Mouse (Mus musculus) MEL (cell line): Measurements from ENCODE around the gene Clec4a4. TPM values are rescaled to one million over a fixed set of nuclear protein-coding genes. Genes with fewer than 3 reads are reported as not detected.

ENCODE experiments used
- DNase-seq: peaks from one replicate; pipeline ENCODE4 v3.0.0; 2011; ENCODE audit warnings: low read depth, low spot score
- H3K27ac ChIP-seq: 2 replicates; pipeline ENCODE4 v1.5.1; 2012; ENCODE audit warnings: low read depth, mild to moderate bottlenecking, control low read depth, low read length, moderate library complexity; ENCODE audit not compliant: control insufficient read depth
- H3K27me3 ChIP-seq, 2 experiments: fragments of 150-350 bp in 1 of 2; sonication (generic) in 1 of 2; 2 replicates each; pipeline ENCODE4 v1.6.1; 2012; ENCODE audit warnings: low read length in 2 of 2, mild to moderate bottlenecking in 2 of 2, improper control_type of control experiment in 1 of 2, moderate library complexity in 1 of 2; ENCODE audit not compliant: insufficient read depth in 2 of 2, control insufficient read depth in 1 of 2
- H3K36me3 ChIP-seq, 2 experiments: 2 replicates each; pipeline ENCODE4 v1.6.1; 2012 to 2014; ENCODE audit warnings: low read length in 2 of 2, improper control_type of control experiment in 1 of 2, inconsistent platforms in 1 of 2, mild to moderate bottlenecking in 1 of 2; ENCODE audit not compliant: insufficient read depth in 2 of 2, control insufficient read depth in 1 of 2
- H3K4me1 ChIP-seq, 2 experiments: fragments of 150-350 bp in 1 of 2; sonication (generic) in 1 of 2; 2 replicates each; pipeline ENCODE4 v1.6.1; 2012; ENCODE audit warnings: low read length in 2 of 2, improper control_type of control experiment in 1 of 2, mild to moderate bottlenecking in 1 of 2; ENCODE audit not compliant: insufficient read depth in 2 of 2, control insufficient read depth in 1 of 2
- H3K4me3 ChIP-seq, 2 experiments: fragments of 150-350 bp in 1 of 2; sonication (generic) in 1 of 2; 2 replicates each; pipeline ENCODE4 v1.5.1; 2012; ENCODE audit warnings: low read depth in 2 of 2, low read length in 2 of 2, mild to moderate bottlenecking in 2 of 2, moderate library complexity in 2 of 2, control low read depth in 1 of 2, improper control_type of control experiment in 1 of 2; ENCODE audit not compliant: control insufficient read depth in 1 of 2, insufficient read depth in 1 of 2
- H3K79me2 ChIP-seq: 2 replicates; pipeline ENCODE4 v1.6.1; 2012; ENCODE audit warnings: mild to moderate bottlenecking, low read length, moderate library complexity; ENCODE audit not compliant: control insufficient read depth, poor library complexity, insufficient read depth
- H3K9ac ChIP-seq: 2 replicates; pipeline ENCODE4 v1.6.1; 2012; ENCODE audit warnings: low read depth, mild to moderate bottlenecking, control low read depth, low read length, moderate library complexity; ENCODE audit not compliant: control insufficient read depth, poor library complexity, severe bottlenecking
- H3K9me3 ChIP-seq: fragments of 150-350 bp; sonication (generic); replicated peaks from 2 replicates; pipeline ENCODE4 v1.6.1; 2012; ENCODE audit warnings: mild to moderate bottlenecking, low read length, improper control_type of control experiment, moderate library complexity; ENCODE audit not compliant: insufficient read depth
- BHLHE40 ChIP-seq: IDR thresholded peaks from 2 replicates; pipeline ENCODE4 v1.6.1; 2012; ENCODE audit warnings: low read depth, mild to moderate bottlenecking, inconsistent platforms, low read length, improper control_type of control experiment, borderline replicate concordance
- CHD2 ChIP-seq: IDR thresholded peaks from 2 replicates; pipeline ENCODE4 v1.6.1; 2011; ENCODE audit warnings: low read length, improper control_type of control experiment
- CTCF ChIP-seq, 3 experiments: IDR thresholded peaks in 2 of 3; conservative IDR thresholded peaks in 1 of 3; 2 replicates each; pipeline ENCODE4 v1.5.1; 2011 to 2012; ENCODE audit warnings: low read length in 3 of 3, low read depth in 2 of 3, mild to moderate bottlenecking in 2 of 3, improper control_type of control experiment in 1 of 3, inconsistent platforms in 1 of 3, mixed read lengths in 1 of 3, moderate library complexity in 1 of 3; ENCODE audit not compliant: control insufficient read depth in 1 of 3, insufficient read depth in 1 of 3, poor library complexity in 1 of 3, severe bottlenecking in 1 of 3
- E2F4 ChIP-seq: IDR thresholded peaks from 2 replicates; pipeline ENCODE4 v1.6.1; 2011; ENCODE audit warnings: low read depth, low read length, improper control_type of control experiment, borderline replicate concordance
- EP300 ChIP-seq, 2 experiments: IDR thresholded peaks; 2 replicates each; pipeline ENCODE4 v1.6.1; 2011; ENCODE audit warnings: improper control_type of control experiment in 2 of 2, low read length in 2 of 2, low read depth in 1 of 2, mild to moderate bottlenecking in 1 of 2
- ETS1 ChIP-seq: IDR thresholded peaks from 2 replicates; pipeline ENCODE4 v1.6.1; 2012; ENCODE audit warnings: low read depth, mild to moderate bottlenecking, inconsistent platforms, low read length, improper control_type of control experiment, moderate library complexity
- HCFC1 ChIP-seq: IDR thresholded peaks from 2 replicates; pipeline ENCODE4 v1.6.1; 2012; ENCODE audit warnings: low read depth, mild to moderate bottlenecking, inconsistent platforms, low read length, improper control_type of control experiment, moderate library complexity
- KAT2A ChIP-seq: conservative IDR thresholded peaks from 2 replicates; pipeline ENCODE4 v1.6.1; 2012; ENCODE audit warnings: low read depth, low read length, improper control_type of control experiment, inconsistent platforms
- MAFK ChIP-seq: IDR thresholded peaks from 2 replicates; pipeline ENCODE4 v1.6.1; 2011; ENCODE audit warnings: low read depth, mild to moderate bottlenecking, low read length, improper control_type of control experiment, borderline replicate concordance
- MAX ChIP-seq: IDR thresholded peaks from 2 replicates; pipeline ENCODE4 v1.6.1; 2011; ENCODE audit warnings: low read length, improper control_type of control experiment
- MAZ ChIP-seq: IDR thresholded peaks from 2 replicates; pipeline ENCODE4 v1.6.1; 2012; ENCODE audit warnings: low read depth, mild to moderate bottlenecking, inconsistent platforms, low read length, improper control_type of control experiment
- MEF2A ChIP-seq: IDR thresholded peaks from 2 replicates; pipeline ENCODE4 v1.6.1; 2014; ENCODE audit warnings: low read depth, mild to moderate bottlenecking, inconsistent platforms, low read length, improper control_type of control experiment; ENCODE audit not compliant: poor library complexity, insufficient replicate concordance, severe bottlenecking; ENCODE audit errors: extremely low read depth
- MXI1 ChIP-seq: IDR thresholded peaks from 2 replicates; pipeline ENCODE4 v1.6.1; 2011; ENCODE audit warnings: mild to moderate bottlenecking, low read depth, low read length, improper control_type of control experiment
- MYB ChIP-seq: IDR thresholded peaks from 2 replicates; pipeline ENCODE4 v1.6.1; 2011; ENCODE audit warnings: mild to moderate bottlenecking, low read depth, low read length, improper control_type of control experiment
- NRF1 ChIP-seq: IDR thresholded peaks from 2 replicates; pipeline ENCODE4 v1.6.1; 2014; ENCODE audit warnings: low read depth, mild to moderate bottlenecking, inconsistent platforms, low read length, improper control_type of control experiment, moderate library complexity; ENCODE audit not compliant: poor library complexity, insufficient read depth, severe bottlenecking
- POLR2AphosphoS2 ChIP-seq: IDR thresholded peaks from 2 replicates; pipeline ENCODE4 v1.6.1; 2011; ENCODE audit warnings: low read length, improper control_type of control experiment
- POLR2AphosphoS5 ChIP-seq: IDR thresholded peaks from 2 replicates; pipeline ENCODE4 v1.6.1; 2012; ENCODE audit warnings: low read depth, borderline replicate concordance, mild to moderate bottlenecking, inconsistent platforms, low read length, moderate library complexity, mixed read lengths
- RAD21 ChIP-seq: IDR thresholded peaks from 2 replicates; pipeline ENCODE4 v1.6.1; 2011; ENCODE audit warnings: mild to moderate bottlenecking, low read depth, low read length, improper control_type of control experiment
- RCOR1 ChIP-seq: IDR thresholded peaks from 2 replicates; pipeline ENCODE4 v1.6.1; 2012; ENCODE audit warnings: low read depth, mild to moderate bottlenecking, inconsistent platforms, low read length, improper control_type of control experiment
- SIN3A ChIP-seq: IDR thresholded peaks from 2 replicates; pipeline ENCODE4 v1.6.1; 2012; ENCODE audit warnings: low read length, improper control_type of control experiment, inconsistent platforms
- SMC3 ChIP-seq: IDR thresholded peaks from 2 replicates; pipeline ENCODE4 v1.6.1; 2011; ENCODE audit warnings: low read depth, low read length, improper control_type of control experiment
- TAL1 ChIP-seq: IDR thresholded peaks from 2 replicates; pipeline ENCODE4 v1.6.1; 2012; ENCODE audit warnings: mild to moderate bottlenecking, inconsistent platforms, low read length, moderate library complexity, mixed read lengths
- TBP ChIP-seq: IDR thresholded peaks from 2 replicates; pipeline ENCODE4 v1.8.0; 2011; ENCODE audit warnings: low read depth, low read length, improper control_type of control experiment
- TCF12 ChIP-seq: IDR thresholded peaks from 2 replicates; pipeline ENCODE4 v1.6.1; 2014; ENCODE audit warnings: low read depth, mild to moderate bottlenecking, inconsistent platforms, low read length, improper control_type of control experiment, moderate library complexity
- UBTF ChIP-seq: IDR thresholded peaks from 2 replicates; pipeline ENCODE4 v1.6.1; 2012; ENCODE audit warnings: low read depth, mild to moderate bottlenecking, inconsistent platforms, low read length, improper control_type of control experiment, moderate library complexity, borderline replicate concordance; ENCODE audit not compliant: insufficient read depth
- USF1 ChIP-seq: IDR thresholded peaks from 2 replicates; pipeline ENCODE4 v1.6.1; 2014; ENCODE audit warnings: low read depth, mild to moderate bottlenecking, inconsistent platforms, low read length, improper control_type of control experiment, moderate library complexity
- USF2 ChIP-seq, 2 experiments: IDR thresholded peaks; 2 replicates each; pipeline ENCODE4 v1.6.1; 2011 to 2012; ENCODE audit warnings: improper control_type of control experiment in 2 of 2, low read length in 2 of 2, borderline replicate concordance in 1 of 2, inconsistent platforms in 1 of 2, low read depth in 1 of 2, mild to moderate bottlenecking in 1 of 2; ENCODE audit not compliant: insufficient read depth in 1 of 2
- ZC3H11A ChIP-seq: IDR thresholded peaks from 2 replicates; pipeline ENCODE4 v1.6.1; 2012; ENCODE audit warnings: low read depth, mild to moderate bottlenecking, inconsistent platforms, low read length, improper control_type of control experiment
- ZKSCAN1 ChIP-seq: IDR thresholded peaks from 2 replicates; pipeline ENCODE4 v1.6.1; 2012; ENCODE audit warnings: low read depth, mild to moderate bottlenecking, inconsistent platforms, low read length, improper control_type of control experiment, moderate library complexity
- polyA plus RNA-seq, 2 experiments: library from polyadenylated mRNA; stranded (reverse) in 1 of 2; unstranded in 1 of 2; fragments of >175 nt in 1 of 2; fragments of >200 nt in 1 of 2; gene quantifications; 2 replicates each; pipeline versions ENCODE4 v1.2.1 to v1.2.4; 2012; ENCODE audit warnings: low replicate concordance in 2 of 2, low read depth in 1 of 2; ENCODE audit not compliant: insufficient read length in 2 of 2, insufficient read depth in 1 of 2, missing spikeins in 1 of 2
- total RNA-seq: library from RNA; depleted of rRNA; stranded (reverse); fragments of 300-350 nt; gene quantifications from 2 replicates; pipeline ENCODE4 v1.2.3, GENCODE M21; 2012; rRNA removed

The Clec4a4 gene
- total RNA-seq (not detected in 2 replicates), polyA plus RNA-seq (not detected)

DNA sequence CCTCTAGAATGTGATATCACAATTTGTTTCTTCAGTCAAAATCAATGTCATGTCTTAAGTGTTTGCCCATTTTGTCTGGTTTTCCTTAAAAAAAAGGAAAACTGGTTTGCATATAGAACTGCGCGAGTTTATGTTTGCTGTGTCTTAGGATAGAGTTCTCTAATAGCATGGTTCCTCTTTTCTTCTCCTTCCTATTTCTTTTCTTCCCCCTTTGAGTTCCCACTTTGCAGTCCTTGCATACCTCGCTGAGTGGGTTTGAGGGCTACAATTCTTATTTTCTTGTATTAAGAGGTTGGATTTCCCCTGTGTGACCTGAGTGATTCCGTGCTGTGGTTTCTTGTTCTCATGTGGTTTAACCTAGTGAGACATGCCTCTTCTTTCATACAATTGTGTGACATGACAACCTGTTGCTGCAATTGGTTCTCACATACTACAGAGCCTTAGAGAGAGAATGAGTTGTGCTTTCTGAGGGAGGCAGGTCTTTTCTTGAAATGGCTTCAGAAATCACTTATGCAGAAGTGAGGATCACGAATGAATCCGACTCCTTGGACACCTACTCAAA lies at the start of gene Clec4a4:
TSS of gene Clec4a4 (plus strand) at position 492 of the 562 bp plus-strand sequence.
- no peaks in the 10 kb centered on the region for H3K9me3 ChIP-seq
- no peaks in the 10 kb centered on the region for H3K27me3 ChIP-seq
- H3K36me3 ChIP-seq: no peaks in the 10 kb centered on the region
- DNase-seq: no peak
- no peak within 1 kb of the TSS for H3K4me3 ChIP-seq
- H3K9ac ChIP-seq: no peak within 1 kb of the TSS
- H3K79me2 ChIP-seq: no peaks in the 10 kb centered on the region
- H3K4me1 ChIP-seq: no peaks in the 10 kb centered on the region
- H3K27ac ChIP-seq: no peak within 1 kb of the TSS
- TF ChIP-seq CHD2 (no peak), UBTF (no peak), MYB (no peak), TCF12 (no peak), CTCF (IDR thresholded peaks at IDR 0.05 in 2 of 3, conservative IDR thresholded peaks at IDR 0.05 in 1 of 3; ENCODE audit: control insufficient read depth in 1 of 3, insufficient read depth in 1 of 3, low read depth in 2 of 3, low read length in 3 of 3, poor library complexity in 1 of 3, severe bottlenecking in 1 of 3) (no peak), ETS1 (no peak), POLR2AphosphoS2 (no peak), MAFK (no peak), NRF1 (no peak), MEF2A (no peak), ZKSCAN1 (no peak), USF2 (IDR thresholded peaks at IDR 0.05; ENCODE audit: borderline replicate concordance in 1 of 2, insufficient read depth in 1 of 2, low read depth in 1 of 2, low read length in 2 of 2) (no peak), RAD21 (no peak), EP300 (IDR thresholded peaks at IDR 0.05; ENCODE audit: low read depth in 1 of 2, low read length in 2 of 2) (no peak), RCOR1 (no peak), ZC3H11A (no peak)

DNA sequence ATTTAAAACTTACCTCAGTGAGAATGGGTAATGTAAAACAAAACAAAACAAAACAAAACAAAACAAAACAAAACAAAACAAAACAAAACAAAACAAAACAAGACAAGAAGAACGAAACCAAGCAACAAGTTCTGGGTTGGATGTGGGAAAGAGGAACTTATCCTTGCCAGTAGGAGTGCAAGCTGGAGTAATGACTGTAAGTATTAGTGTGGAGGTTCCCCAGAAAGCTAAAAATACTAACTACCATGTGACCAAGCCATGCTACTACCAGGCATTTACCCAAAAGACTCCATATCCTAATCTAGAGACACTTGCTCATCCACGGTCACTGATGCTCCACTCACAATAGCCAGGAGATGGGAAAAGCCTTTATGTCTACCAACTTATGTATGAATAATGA lies 43.4 kb upstream of the Clec4a4 start:
- no peak overlapping the region for H3K27ac ChIP-seq
- peak; percentile 23 for DNase-seq
- TF ChIP-seq TAL1: no peak
- no peak for TF ChIP-seq KAT2A
- no peak for TF ChIP-seq NRF1
- no peak for TF ChIP-seq TBP
- TF ChIP-seq USF1: no peak
- no peak for TF ChIP-seq POLR2AphosphoS5
- no peak for TF ChIP-seq USF2 (IDR thresholded peaks at IDR 0.05; ENCODE audit: borderline replicate concordance in 1 of 2, insufficient read depth in 1 of 2, low read depth in 1 of 2, low read length in 2 of 2)
- TF ChIP-seq MAX: no peak
- TF ChIP-seq MXI1: no peak
- no peak for TF ChIP-seq BHLHE40
- TF ChIP-seq MAZ: no peak
- TF ChIP-seq HCFC1: no peak
- no peak for TF ChIP-seq SIN3A
- no peak for TF ChIP-seq ZKSCAN1
- TF ChIP-seq E2F4: no peak
- TF ChIP-seq SMC3: no peak
- no peak for TF ChIP-seq TCF12
- TF ChIP-seq, all 39 proteins: peak for 0

More for the DNA sequence above, 43.4 kb upstream of the Clec4a4 start:
- H3K4me1 ChIP-seq: no peaks in the 10 kb centered on the region
- no peak overlapping the region for H3K4me3 ChIP-seq
- H3K9me3 ChIP-seq: no peaks in the 10 kb centered on the region
- H3K9ac ChIP-seq: no peak overlapping the region
- no peaks in the 10 kb centered on the region for H3K79me2 ChIP-seq
- no peaks in the 10 kb centered on the region for H3K36me3 ChIP-seq
- no peaks in the 10 kb centered on the region; a peak in 2 of 4 replicates for H3K27me3 ChIP-seq
